Mouse (Mus musculus) common myeloid progenitor, adult 5-6 weeks (primary cell): ENCODE results near the gene Crlf1. TPM values are rescaled to one million over a fixed set of nuclear protein-coding genes. Genes with fewer than 3 reads are reported as not detected.

Source experiments
- ATAC-seq: replicated peaks from 2 replicates; pipeline ENCODE4 v1.8.0; 2016; ENCODE audit warnings: low read depth, mild to moderate bottlenecking, moderate TSS enrichment, inconsistent platforms; ENCODE audit not compliant: poor library complexity, severe bottlenecking
- total RNA-seq: library from RNA; stranded (forward); fragments of 200-1000, 187-1606 nt; gene quantifications from 2 replicates; pipeline ENCODE4 v1.2.3, GENCODE M21; 2017

Gene Crlf1
- total RNA-seq, 1 experiment from 2014 or later = not detected

DNA sequence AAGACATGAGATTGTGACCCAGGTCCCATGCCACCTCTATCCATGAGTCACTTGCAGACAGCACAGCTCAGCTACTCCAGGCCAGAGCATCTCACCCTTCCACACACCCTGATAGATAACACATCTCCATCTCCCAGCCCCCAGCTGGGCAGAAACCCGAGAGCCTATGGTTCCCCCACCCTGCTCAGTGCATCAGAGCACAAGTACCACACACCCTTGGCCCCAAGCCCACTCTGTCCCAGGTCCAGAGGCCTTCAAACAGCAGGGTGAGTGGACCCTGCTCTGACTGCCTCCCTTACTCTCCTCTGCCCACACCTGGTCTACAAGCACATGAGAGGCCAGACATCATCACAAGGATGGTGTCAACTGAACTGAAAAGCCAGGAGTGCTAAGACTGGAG lies 25.1 kb upstream of the Crlf1 start:
- ATAC-seq = no peak

DNA sequence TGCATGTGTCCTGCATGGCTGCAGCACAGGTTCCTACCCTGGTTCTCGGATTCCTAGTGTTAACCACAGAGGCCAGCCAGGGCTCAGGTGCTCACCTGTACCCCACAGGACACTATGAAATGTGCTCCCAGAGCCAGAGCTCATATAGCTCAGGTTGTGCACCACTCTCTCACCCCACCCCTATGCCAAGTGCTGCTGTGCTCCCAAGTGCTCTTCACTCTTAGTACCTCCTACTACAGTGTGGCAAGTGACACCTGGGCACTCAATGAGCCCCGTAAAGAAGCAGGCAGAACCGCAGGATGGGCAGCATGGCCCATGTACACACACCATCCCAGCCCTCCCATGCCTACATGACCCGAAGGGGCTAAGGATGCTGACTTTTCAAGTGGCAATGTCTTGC lies 24.2 kb upstream of the Crlf1 start:
- no peak for ATAC-seq

DNA sequence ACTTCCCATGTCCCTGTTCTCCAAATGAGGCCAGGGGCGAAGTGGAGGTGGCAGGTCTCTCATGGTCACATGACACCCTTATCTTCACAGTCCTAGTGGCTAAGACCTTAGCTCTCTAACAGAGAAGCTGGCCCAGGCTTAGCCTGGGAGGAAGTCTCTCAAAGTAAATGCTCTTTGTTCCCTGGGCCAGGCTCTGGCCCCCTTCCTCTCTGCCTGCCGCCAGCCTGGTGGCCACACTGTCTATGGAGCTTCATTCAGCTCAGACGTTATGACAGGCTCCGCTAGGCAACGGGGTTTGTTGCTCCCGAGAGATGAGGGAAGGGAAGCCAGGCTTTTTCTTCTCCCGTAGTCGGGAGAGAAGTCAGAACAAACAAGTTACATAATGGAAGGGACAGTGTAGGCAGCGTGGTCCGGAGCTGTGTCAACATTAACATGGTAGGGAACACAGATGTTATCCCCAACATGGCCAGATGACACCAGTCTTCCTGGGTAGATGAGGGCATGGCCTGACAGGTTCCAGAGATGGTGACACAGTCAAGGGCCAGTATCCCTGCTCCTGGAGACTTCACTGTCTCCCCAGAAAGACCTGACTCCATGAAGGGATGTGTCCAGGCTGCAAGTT lies 23.6 kb upstream of the Crlf1 start:
- ATAC-seq = peak; percentile 15; the same call in 1 of the 2 replicates

DNA sequence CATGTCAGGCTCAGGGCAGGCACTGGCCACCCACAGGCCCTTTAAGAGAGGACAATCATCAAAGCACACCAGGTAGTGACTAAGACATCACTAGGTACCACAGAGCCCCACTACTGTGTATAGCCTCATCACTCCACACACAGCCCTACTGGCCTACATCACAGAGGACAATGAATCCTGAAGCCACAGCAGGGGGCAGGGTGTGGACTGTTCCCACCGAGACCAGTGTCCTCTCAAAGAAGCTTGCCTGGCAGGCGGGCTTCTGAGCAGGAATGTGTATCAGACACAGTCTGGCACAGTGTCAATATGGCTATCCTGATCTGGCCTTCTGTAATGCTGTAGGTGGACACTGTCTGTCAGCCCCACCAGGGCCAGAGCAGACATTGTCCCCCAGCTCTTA lies 23.0 kb upstream of the Crlf1 start:
- ATAC-seq = no peak

DNA sequence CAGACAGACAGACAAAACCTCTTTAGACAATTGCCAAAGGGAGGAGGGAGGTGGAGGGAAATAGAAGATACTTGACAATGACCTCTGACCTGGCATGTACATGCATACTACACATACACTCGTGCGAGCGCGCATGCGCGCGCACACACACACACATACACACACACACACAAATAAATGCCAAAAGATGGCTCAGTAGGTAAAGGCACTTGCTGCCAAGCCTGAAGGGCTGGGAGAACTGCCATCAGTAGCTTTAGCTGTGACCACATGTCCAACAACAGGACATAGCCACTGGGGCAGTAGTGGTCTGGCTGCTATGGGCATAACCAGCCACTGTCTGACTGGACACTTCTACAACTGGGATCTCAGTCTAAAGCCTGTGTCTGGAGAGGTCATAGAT lies 21.1 kb upstream of the Crlf1 start:
- ATAC-seq = no peak

DNA sequence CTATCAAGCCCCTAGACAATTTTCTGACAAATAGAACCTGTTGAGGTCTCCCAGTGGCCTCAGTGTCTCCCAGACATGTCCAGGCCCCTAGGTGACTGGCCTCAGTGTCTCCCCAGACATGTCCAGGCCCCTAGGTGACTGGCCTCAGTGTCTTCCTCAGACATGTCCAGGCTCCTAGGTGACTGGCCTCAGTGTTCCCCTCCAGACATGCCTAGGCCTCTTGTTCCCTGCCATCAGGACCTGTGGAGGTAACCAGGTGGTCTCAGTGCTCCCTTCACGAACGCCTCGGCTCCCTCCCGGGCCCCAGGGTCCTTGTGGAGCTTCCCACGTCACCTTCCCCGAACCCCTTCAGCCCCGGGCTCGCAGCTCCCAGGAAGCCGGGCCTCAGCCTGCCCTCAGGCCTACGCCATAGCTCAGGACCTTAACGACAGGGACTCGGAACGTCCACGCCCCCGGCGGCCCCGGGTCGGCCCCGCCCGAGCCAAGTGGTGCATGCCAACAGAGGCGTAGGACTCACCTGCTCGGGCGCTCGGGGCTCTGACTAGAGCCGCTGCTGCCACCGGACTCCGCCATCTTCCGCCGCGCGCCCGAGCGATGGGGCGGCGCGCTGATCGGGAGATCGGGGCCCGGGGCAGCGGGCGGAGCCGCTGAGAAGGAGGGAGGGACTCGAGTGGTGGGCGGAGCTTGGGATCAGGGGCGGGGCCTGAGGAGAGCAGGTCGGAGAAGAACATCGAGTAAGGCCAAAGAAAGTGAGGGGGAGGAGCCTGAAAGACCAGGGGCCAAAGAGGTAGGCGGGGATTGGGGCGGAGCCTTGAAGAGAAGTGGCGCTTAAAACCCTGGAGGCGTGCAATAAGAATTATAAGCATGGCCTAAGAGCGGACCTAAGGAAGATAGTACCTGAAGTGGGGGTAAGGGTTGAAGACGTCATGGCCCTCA lies 16.4 kb upstream of the Crlf1 start, which contains the start of gene Klhl26:
Gene Klhl26, minus strand, starts transcription at position 636 of the 936 bp plus-strand sequence.
- peak; percentile 94 for ATAC-seq

DNA sequence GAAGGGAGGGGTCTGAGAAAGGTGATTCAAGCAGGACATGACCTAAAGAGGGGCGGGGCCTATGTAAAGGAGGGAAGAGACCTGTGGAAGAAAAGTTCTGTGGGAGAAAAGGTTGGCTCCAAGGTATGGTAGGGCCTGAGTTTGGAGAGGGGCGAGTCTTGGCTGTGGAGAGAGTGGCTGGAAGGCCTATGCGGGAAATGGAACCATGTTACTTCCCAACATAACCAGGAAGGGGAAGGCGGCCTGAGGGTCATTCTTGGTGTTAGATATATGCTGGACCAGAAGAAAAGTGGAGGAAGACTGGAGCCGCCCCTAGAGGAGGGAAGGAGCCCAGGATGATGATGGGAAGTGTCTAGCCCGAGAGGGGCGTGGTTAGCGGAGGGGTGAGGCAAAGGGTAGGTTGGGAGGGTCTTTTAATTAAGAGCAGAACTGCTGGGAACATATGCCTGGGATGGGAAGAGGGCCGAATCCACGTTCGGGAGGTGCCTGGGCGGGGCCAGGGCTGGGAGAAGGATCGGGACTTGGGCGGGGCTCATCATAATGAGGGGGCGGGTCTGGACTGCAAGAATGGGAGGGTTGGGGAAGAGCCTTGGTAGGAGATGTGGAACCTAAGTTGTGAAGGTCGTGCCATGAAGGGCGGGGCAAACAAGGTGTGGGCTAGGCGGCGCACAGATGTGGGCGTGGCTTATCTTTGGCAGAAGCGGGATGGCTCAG lies 15.5 kb upstream of the Crlf1 start:
- peak; percentile 42 for ATAC-seq

DNA sequence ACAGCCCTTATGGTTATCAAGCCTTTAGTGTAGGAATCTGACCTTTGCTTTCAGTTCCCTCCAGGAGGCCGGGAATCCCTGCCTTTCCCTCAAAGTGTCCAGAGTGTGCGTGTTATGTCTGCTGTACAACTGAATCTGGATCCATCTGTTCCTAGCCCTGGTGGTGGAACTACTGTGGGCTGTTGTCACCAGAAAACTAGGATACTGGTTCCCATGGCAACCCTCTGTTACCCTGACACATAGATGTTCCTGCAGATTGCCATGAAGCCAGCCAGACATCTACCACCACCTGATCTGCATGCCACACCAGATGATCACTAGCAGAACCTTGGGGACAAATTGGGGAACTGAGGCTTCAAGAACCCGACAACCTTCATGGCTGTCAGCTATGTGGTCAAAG lies 11.1 kb upstream of the Crlf1 start:
- ATAC-seq = no peak

DNA sequence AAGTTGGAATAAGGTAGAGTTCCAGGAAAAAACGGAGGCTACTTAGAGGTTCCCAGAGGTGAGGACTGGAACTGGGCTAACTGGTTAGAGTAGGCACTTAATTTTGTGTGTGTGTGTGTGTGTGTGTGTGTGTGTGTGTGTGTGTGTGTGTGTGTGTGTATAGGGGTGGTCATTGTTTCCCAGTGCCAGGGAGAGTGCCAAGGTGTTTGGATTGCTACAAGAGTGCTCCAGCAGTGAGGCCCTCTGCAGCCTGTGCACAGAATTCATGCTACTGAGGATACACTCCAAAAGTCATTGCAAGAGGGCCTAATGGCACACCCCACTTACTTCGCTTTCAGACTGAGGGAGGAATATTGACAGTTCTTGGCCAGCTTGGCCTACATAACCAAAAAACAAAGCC lies 10.0 kb upstream of the Crlf1 start:
- ATAC-seq = no peak

DNA sequence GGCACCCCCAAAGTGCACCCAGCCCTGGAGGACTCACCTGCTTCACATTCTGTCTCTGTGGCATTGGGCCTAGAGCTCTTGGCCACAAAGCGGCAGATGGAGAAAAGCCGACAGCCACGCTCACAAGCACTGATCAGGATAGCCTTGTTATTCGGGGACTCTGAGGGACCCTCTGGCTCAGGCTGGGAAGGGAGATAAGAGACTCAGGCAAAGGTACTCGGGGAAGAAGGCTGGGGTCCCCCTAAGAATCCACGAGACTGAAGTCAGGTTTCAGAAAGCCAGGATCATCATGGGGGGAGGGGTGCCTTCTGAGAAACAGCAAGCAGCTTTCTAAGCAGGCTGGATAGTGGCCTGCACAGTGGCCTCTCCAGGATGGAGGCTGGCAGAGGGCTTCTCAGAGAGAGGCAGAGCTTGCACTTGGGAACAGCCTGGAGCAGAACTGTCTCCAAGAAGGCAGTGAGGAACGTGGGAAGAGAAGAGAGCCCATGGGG lies 6.7 kb upstream of the Crlf1 start:
- ATAC-seq = no peak

DNA sequence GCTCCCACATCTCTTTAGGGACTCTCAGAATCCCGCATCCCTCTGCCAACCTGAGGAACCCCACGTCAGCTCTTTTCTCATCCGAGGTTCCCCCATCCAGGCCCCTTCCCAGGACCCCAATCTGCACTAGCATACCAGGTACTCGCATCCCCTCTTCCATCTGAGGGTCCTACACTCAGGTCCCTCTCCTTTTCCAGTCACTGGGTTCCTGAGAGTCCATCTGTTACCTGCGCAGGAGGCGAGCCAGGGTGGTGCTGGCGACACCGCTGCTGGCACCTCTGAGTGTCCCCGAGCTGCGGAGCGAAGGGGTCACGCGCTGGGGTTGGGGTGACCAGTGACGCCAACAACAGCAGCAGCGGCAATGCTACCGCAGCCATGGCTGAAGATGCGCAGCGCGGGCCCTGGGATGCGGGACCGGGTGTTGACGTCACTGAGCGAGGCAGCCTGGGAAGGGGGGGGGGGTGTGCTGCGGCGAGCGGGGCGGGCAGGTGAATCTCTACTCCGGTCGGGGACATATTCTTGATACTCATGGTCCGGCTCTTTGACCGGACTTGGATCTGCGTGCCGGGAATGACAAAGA lies 5.9 kb upstream of the Crlf1 start, which contains the start of gene Tmem59l:
Gene Tmem59l, minus strand, starts transcription at position 418 of the 580 bp plus-strand sequence.
- ATAC-seq = no peak

DNA sequence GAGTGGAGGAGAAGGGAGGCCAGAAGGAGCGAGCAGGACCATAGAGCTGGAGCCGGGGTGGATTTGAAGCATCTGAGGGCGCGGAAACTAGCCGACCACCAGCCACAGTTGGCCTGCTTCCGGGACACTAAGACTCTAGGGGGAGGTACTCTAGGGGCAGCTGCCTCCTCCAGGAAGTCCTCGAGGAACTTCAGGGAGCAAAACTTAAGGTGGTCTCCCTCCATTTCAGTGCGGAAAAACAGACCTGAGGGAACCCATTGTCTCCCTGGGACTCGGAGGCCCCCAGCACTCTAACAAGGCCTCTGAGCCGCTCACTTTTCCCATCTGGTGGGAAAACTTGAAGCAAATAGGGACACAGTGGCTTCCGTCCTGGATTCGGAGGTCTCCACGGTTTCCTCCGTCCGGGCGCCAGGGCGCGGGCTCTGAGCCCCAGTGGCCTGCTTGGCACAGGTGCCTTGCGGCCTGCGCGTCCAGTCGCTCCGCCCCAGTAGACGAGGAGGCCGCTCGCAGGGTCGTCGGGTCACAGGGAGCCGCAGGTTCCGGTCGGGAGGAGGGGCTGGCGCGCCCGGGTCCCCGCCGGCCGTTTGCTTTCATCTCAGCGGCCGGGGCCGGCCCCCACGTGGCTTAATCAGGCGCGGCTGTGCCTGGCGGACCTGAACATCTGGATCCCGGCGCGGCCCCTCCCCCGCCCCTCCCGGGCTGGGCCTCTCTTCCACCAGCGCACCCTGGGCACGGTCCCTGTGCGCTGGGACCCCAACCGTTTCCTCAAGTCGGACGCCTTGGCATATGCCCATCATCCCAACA lies 4.8 kb upstream of the Crlf1 start:
- ATAC-seq = peak; percentile 27

DNA sequence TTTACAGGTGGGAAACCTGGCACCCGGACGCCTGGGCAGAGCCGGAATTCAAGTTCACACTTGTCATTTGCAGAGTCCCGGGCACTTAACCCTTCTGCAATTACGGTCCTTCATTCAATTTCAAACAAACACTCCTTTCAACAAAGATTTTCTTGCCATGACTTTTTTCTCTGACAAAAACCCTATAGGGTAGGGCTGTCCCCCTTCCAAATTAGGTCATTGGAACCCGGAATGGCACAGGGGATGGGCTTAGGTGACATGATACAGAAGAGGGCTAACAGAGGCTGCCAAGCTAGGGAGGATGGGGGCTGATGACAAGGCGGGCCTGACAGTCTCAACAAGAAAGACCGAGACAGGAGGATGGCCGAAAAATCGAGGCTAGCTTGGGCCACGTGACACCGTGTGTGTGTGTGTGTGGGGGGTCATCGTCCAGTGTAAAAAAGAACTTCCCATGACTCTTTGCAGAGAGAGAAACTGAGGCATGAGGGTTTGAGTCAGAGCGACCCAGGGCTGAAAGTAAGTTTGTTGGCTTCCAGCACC lies 4.0 kb upstream of the Crlf1 start:
- ATAC-seq = no peak

DNA sequence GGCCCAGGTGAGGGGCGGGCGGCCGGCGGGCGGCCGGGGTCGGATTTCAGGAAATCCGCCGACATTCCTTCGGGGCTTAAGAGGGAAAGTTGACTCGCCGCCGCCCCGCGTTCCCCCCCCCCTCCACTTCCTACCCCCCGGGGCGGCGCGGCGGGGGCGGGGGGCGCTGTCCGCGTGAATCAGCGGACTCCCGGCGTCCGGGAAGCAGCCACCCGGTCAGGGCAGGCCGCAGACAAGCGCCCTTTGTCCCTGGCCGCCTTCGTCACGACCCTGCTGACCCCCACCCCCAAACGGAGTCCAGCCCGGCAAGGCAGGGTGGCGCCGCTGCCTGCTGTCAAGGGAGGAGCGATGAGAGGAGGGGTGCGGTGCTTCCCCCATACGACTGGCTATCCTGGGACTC lies 3.4 kb upstream of the Crlf1 start:
- ATAC-seq = no peak

DNA sequence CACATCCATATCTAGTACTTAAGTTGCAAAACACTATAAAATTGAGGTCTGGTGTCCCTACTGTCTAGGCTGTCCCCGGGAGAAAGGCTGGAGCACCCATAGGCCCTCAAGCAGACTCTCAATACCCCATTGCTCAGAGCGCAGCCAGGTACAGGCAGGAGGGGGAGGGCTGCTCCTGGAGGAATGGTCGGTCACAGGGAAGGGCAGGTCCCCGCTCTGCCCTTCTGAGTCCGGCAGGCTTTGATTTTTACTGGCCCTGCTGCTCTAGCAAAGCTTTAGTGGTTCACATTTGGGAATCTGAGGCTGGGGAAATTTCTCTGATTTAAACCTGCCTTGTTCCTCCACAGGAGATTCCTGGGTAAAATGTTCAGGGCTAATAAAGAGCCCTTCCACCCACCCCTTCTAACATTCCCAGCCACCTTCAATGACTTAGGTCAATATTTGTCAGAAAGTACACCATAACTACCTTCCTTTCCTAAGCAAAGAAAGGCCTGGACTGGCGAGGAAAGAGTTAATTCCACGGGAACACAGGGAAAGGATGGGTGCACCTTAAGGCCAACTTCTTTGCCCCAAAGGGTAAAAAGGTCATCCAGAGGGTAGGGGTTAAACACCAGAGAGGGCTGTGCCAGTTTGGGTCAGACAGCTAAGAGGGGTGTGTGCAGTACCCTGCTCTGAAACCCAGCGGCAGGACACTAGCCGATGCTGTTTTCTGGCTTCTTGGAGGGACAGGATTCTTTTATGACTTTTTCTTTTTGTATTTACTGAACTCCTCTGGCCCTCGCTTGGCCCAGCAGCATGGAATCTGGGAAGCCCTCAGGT lies 2.7 kb upstream of the Crlf1 start:
- ATAC-seq = no peak

DNA sequence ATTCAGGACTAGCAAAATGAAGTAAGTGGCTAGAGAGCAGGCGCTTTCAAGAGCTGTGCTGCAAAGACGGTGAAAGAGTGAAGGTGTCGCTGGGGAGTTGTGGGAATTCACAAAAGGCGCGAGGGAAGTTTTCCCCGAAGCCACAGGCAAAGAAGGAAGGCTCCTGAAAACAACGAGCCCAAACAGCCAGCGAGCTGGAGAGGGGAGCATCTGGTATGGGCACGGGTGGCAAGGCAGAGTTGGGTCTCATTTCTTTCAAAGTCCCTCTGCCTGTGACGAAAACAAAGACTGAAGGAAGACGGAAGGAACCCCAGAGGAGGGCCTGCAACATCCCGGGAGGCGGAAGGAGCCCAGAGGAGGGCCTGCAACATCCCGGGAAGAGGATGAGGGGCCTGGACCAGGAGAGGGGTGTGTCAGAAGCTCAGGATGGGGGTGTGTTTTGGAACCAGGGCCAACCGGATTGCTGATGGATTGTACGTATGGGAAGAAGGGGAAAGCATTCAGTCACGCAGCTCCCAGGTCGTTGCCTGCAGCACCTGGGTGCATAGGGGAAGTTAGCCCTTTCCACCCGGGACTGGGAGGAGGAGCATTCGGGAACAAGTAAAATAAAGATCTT lies 2.0 kb upstream of the Crlf1 start:
- no peak for ATAC-seq

DNA sequence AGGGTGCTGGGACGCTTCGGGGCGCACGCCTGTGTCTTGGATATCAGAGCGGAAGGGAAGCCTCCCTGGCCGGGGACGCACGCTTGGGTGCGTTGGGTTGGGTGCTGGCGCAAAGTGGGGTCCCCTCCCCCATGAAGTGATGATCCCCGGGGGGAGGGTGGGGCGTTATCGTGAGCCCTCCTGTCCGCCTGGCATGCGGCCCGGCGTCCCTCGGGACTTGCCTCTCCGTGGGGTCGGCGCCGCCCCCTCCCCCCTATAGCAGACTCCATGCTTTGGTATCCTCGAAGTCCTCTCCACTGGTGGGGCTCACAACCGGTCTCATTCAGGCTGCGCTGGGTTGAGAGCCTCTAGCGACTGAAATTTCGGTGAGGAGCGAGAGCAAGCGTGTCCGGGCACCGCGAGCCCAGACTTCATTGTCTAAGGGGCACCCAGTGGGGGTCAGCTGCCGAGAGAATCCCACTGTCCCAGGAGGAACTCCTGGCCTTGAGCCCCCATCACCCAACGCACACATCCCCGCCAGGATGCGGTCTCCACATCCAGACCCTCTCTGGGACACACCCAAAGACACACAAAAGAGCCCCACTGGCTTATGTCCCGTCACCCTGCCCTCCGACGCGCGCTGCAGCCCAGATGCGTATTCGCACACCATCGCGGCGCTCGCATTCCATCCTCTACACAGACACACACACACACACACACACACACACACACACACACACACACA lies 896 bp downstream of the Crlf1 start:
- ATAC-seq = no peak
